Mouse (Mus musculus): ENCODE measurements at regions not wholly inside any gene's neighbourhood (a gene's known extent, or its start where the extent isn't known, plus 50 kb on each side); places are given as distances from the start of the nearest gene placed in this dataset.

GRCm38 (mm10) chr14:71588694-71589240, 902.9 kb downstream of the Gm9195 start:
- TF ChIP-seq CTCF (IDR thresholded peaks at IDR 0.05) (no peak), EP300 (IDR thresholded peaks at IDR 0.05) (no peak)

Measured in lung, postnatal 0 days (tissue).